9 mouse cellular contexts compared by ENCODE assay signal in genomic region chr10:77339871-77340341, GRCm38 (mm10).
DNase-seq lines count a peak whose midpoint lies in the region; ATAC-seq and TF ChIP-seq lines count a peak whose summit lies in the region.
"Had no signal": no experiment of that assay in that cellular context is flagged by ENCODE, and none has a peak within 500 bp of the region (broad histone marks: within the 10 kb centered on the region; RNA-seq: fewer than 3 reads in every experiment).

No protein-coding gene starts in this region.

- DNase-seq in cerebellum, adult 2 months, result peak in 1 of 2 experiments; percentile 39
- peak; percentile 29 for DNase-seq in right cerebral cortex, postnatal 14 days
- DNase-seq in right cerebral cortex, adult 18-20 months, result no peak
- DNase-seq in hindbrain, postnatal 0 days (ENCODE audit: low spot score), result peak; percentile 77
- DNase-seq in urinary bladder, postnatal 10 days (ENCODE audit: low spot score), result no peak
- DNase-seq: liver, embryonic 13.5 days had no signal

- 23% methylated on average over 18 of the region's 18 CpGs for WGBS in cerebellum, adult 2 months
- WGBS in hindbrain, postnatal 0 days, result 7% methylated on average over 18 of the region's 18 CpGs
- 7% methylated on average over 18 of the region's 18 CpGs for WGBS in midbrain, embryonic 15.5 days

- no peaks in the 10 kb centered on the region for H3K36me3 ChIP-seq in hindbrain, postnatal 0 days (ENCODE audit: insufficient read depth, low read length)
- H3K36me3 ChIP-seq in midbrain, embryonic 15.5 days (replicated peaks), result no peaks in the 10 kb centered on the region
- H3K36me3 ChIP-seq: liver, embryonic 13.5 days had no signal

- peak overlapping the region; percentile 43 for H3K9ac ChIP-seq in hindbrain, postnatal 0 days (replicated peaks; ENCODE audit: low read length)
- H3K9ac ChIP-seq in midbrain, embryonic 15.5 days, result peak overlapping the region; percentile 49
- H3K9ac ChIP-seq: liver, embryonic 13.5 days had no signal

- peak overlapping the region; percentile 67 for H3K4me2 ChIP-seq in hindbrain, postnatal 0 days (ENCODE audit: low read depth, low read length)
- peak overlapping the region; percentile 82 for H3K4me2 ChIP-seq in midbrain, embryonic 15.5 days
- H3K4me2 ChIP-seq: liver, embryonic 13.5 days had no signal

- TF ChIP-seq CTCF in cerebellum, adult 2 months (IDR thresholded peaks at IDR 0.05; ENCODE audit: borderline replicate concordance, insufficient read depth, low read depth, low read length), result peak; percentile 45; the same call in 1 of the 2 replicates
- peak; percentile 83 for TF ChIP-seq CTCF in hindbrain, postnatal 0 days (IDR thresholded peaks at IDR 0.05; ENCODE audit: low read depth)

- TF ChIP-seq POLR2A in cerebellum, adult 2 months (IDR thresholded peaks at IDR 0.05; ENCODE audit: borderline replicate concordance, insufficient read depth, low read length), result no peak

- no peak overlapping the region for H3K27ac ChIP-seq in cerebellum, adult 2 months (ENCODE audit: insufficient read depth, low read length)
- H3K27ac ChIP-seq in hindbrain, postnatal 0 days, result peak overlapping the region; percentile 32; the same call in 1 of the 2 replicates
- H3K27ac ChIP-seq in midbrain, embryonic 15.5 days, result peak overlapping the region; percentile 59
- H3K27ac ChIP-seq: liver, embryonic 13.5 days had no signal

- peaks cover 43% of the 10 kb centered on the region for H3K4me1 ChIP-seq in cerebellum, adult 2 months (ENCODE audit: control insufficient read depth, insufficient read depth, low read length)
- 0 out of 2 replicates have a peak, but pooled peaks cover 3% of the 10 kb centered on the region for H3K4me1 ChIP-seq in hindbrain, postnatal 0 days (ENCODE audit: insufficient read depth, low read length)
- peaks cover 23% of the 10 kb centered on the region for H3K4me1 ChIP-seq in midbrain, embryonic 15.5 days

- H3K4me3 ChIP-seq in cerebellum, adult 2 months (replicated peaks; ENCODE audit: insufficient read depth, low read depth, low read length), result peak overlapping the region; percentile 35
- H3K4me3 ChIP-seq in hindbrain, postnatal 0 days (ENCODE audit: low read length), result peak overlapping the region; percentile 39
- peak overlapping the region; percentile 44 for H3K4me3 ChIP-seq in midbrain, embryonic 15.5 days
- H3K4me3 ChIP-seq: liver, embryonic 13.5 days had no signal

- H3K27me3 ChIP-seq in cerebellum, adult 2 months (ENCODE audit: control insufficient read depth, insufficient read depth, low read length), result no peaks in the 10 kb centered on the region
- no peaks in the 10 kb centered on the region for H3K27me3 ChIP-seq in hindbrain, postnatal 0 days (ENCODE audit: insufficient read depth, low read length)
- no peaks in the 10 kb centered on the region for H3K27me3 ChIP-seq in midbrain, embryonic 15.5 days (replicated peaks)

- H3K9me3 ChIP-seq in hindbrain, postnatal 0 days (ENCODE audit: low read length), result no peaks in the 10 kb centered on the region
- no peaks in the 10 kb centered on the region for H3K9me3 ChIP-seq in midbrain, embryonic 15.5 days
- H3K9me3 ChIP-seq: liver, embryonic 13.5 days had no signal

- no peak for ATAC-seq in cerebellum, adult (ENCODE audit: insufficient number of reproducible peaks, low FRiP score, low TSS enrichment)
- ATAC-seq in hindbrain, postnatal 0 days, result peak; percentile 75
- ATAC-seq in midbrain, embryonic 15.5 days (replicated peaks), result peak; percentile 80
- ATAC-seq in granulocyte monocyte progenitor cell, adult 5-6 weeks (replicated peaks; ENCODE audit: poor library complexity, severe bottlenecking), result no peak

Comparison
In these comparisons a context has a peak if more than half of its experiments do, and no peak if none do; other contexts are left out.
1. DNase-seq: peak in right cerebral cortex, postnatal 14 days (single experiment) and hindbrain, postnatal 0 days (single experiment); none in right cerebral cortex, adult 18-20 months (single experiment) and urinary bladder, postnatal 10 days (single experiment).
2. ATAC-seq: peak in hindbrain, postnatal 0 days (single experiment) and midbrain, embryonic 15.5 days (single experiment); none in cerebellum, adult (single experiment) and granulocyte monocyte progenitor cell, adult 5-6 weeks (single experiment).
3. Peak in every context shown above with its lines, with median percentiles within 50 percentile points of each other: H3K4me3 ChIP-seq.